Mouse (Mus musculus) embryonic facial prominence, embryonic 15.5 days (tissue): ENCODE data around the gene Dapk1. TPM values are rescaled to one million over a fixed set of nuclear protein-coding genes. Genes with fewer than 3 reads are reported as not detected.

Experiments used
- ATAC-seq: fragments of 200-750 bp; cut with Nextera tagmentation; 2 replicates; pipeline ENCODE4 v1.8.0; 2017; ENCODE audit warnings: low read depth, moderate TSS enrichment; ENCODE audit not compliant: insufficient number of reproducible peaks, low FRiP score, low TSS enrichment
- H3K27ac ChIP-seq: fragments of 300-500 bp; sonication (generic); replicated peaks from 2 replicates; pipeline ENCODE4 v1.5.1; 2015; ENCODE audit warnings: mild to moderate bottlenecking, inconsistent platforms
- H3K27me3 ChIP-seq: fragments of 300-500 bp; sonication (generic); 2 replicates; pipeline ENCODE4 v1.6.1; 2015; ENCODE audit warnings: inconsistent platforms
- H3K36me3 ChIP-seq: fragments of 300-500 bp; sonication (generic); 2 replicates; pipeline ENCODE4 v1.6.1; 2015; ENCODE audit warnings: mild to moderate bottlenecking, inconsistent platforms
- H3K4me1 ChIP-seq: fragments of 300-500 bp; sonication (generic); 2 replicates; pipeline ENCODE4 v1.6.1; 2015; ENCODE audit warnings: inconsistent platforms
- H3K4me2 ChIP-seq: fragments of 300-500 bp; sonication (generic); replicated peaks from 2 replicates; pipeline ENCODE4 v1.6.1; 2015; ENCODE audit warnings: mild to moderate bottlenecking, inconsistent platforms
- H3K4me3 ChIP-seq: fragments of 300-500 bp; sonication (generic); replicated peaks from 2 replicates; pipeline ENCODE4 v1.5.1; 2015; ENCODE audit warnings: mild to moderate bottlenecking, inconsistent platforms
- H3K9ac ChIP-seq: fragments of 300-500 bp; sonication (generic); 2 replicates; pipeline ENCODE4 v1.6.1; 2015; ENCODE audit warnings: inconsistent platforms
- H3K9me3 ChIP-seq: fragments of 300-500 bp; sonication (generic); replicated peaks from 2 replicates; pipeline ENCODE4 v1.6.1; 2016; ENCODE audit warnings: inconsistent platforms
- WGBS: fragments of 180-500 bp; shearing (Covaris S2); methylation state at CpG from one replicate; pipeline ENCODE4 v1.1.7; 2015; 5-methylcytosine and 5-hydroxymethylcytosine counted together
- polyA plus RNA-seq: library from polyadenylated mRNA; unstranded; fragments of >200 nt; fragmentation: Nextera tagmentation; extraction: Ambion mirVana; gene quantifications from 2 replicates; pipeline ENCODE4 v1.2.1, GENCODE M21; 2015

The Dapk1 gene
- polyA plus RNA-seq: 18.5 and 20.0 TPM in 2 replicates

DNA sequence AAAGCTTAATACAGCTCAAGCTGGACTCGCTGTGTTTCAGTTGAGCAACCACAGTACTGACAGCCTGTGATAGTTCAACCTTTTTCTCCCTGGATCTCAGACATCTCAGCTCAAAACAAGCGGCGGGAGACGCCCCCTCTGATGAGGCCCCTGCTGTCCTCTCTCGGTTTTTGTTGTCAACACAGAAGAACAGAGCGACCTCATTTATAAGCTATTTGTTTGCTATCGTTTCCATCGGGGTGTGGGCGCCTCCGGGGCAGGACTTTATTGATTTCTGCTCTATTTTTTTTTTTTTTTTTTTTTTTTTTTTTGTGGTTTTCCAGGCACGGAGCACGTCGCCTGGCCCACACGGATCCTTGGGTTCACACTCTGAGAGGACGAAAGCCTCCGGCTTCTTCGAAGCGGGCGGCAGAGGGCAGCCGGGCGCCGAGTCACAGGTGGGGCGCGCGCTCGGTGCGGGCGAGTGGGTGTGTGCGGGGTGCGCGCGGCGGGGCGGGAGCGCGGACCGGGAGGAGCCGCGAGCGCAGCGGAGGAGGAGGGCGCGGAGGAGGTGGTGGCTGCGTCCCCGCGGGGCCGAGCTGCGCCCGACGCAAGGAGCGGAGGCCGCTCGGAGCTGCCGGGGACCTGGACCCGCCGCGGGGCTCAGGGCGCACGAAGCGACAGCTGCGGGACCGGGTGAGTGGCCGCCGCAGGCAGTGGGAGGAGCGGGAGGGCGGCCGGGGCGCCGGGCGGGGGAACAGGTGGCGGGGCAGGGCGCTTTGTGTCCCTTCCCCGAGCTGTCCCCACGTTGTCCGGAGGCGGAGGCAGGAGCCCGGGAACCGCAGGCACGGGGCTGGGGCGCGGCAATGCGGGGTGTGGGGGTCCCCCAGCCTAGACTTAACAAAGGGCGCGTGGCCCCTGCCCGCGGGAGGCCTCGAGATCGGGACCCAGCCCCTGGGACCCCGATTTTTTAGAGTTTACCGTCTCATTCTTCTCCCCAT is at the start of gene Dapk1:
TSS of gene Dapk1 (plus strand) at position 512 of the 980 bp plus-strand sequence.
- Histone ChIP-seq H3K27me3 (no peaks in the 10 kb centered on the region), H3K36me3 (0 out of 2 replicates have a peak, but pooled peaks cover 4% of the 10 kb centered on the region), H3K27ac (peak within 1 kb of the TSS; percentile 75), H3K9me3 (no peaks in the 10 kb centered on the region), H3K4me2 (peak within 1 kb of the TSS; percentile 80), H3K4me1 (peaks cover 14% of the 10 kb centered on the region), H3K9ac (peak within 1 kb of the TSS; percentile 58), H3K4me3 (peak within 1 kb of the TSS; percentile 87)
- peak; percentile 90 for ATAC-seq
- under 1% methylated on average over 67 of the region's 90 CpGs for WGBS

DNA sequence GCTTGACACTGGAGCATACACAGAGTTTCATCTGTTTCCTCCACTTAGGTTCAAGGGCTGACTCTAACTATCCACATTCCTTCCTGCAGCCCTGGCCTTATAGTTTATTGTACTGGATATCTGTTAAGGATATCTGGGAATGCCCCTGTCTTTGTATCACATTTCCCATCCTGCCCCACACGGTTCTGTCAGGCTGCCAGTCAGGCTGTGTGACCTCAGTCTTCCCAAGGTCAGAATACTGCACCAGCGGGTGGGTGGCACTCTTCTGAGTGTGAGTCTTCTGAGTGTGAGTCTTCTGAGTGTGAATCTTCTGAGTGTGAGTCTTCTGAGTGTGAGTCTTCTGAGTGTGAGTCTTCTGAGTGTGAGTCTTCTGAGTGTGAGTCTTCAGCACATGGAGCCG is 48.4 kb upstream of the Dapk1 start:
- Histone ChIP-seq H3K36me3 (no peaks in the 10 kb centered on the region), H3K4me1 (no peaks in the 10 kb centered on the region), H3K9ac (no peak overlapping the region), H3K4me2 (no peak overlapping the region), H3K27ac (no peak overlapping the region), H3K4me3 (no peak overlapping the region), H3K9me3 (no peaks in the 10 kb centered on the region), H3K27me3 (no peaks in the 10 kb centered on the region)
- WGBS: 63% methylated on average over 3 of the region's 3 CpGs
- ATAC-seq: no peak

DNA sequence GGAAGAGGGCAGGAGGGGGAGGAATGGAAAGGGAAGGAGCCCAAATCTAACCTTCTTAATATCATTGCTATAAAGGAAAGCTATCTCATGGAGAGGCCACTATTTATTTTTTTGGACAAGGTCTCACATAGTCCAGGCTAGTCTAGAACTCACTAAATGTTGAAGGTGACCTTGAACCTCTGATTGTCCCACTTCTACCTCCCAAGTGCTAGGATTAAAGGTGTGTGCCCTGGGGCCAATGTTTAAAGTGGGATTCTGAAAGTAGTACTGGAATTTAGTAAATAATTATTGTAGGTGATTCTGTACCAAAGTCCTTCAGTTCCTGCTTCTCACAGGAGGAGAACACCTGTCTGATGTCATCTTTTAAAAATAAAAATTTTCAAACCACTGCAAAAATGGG is 45.3 kb upstream of the Dapk1 start:
- H3K27ac ChIP-seq: no peak overlapping the region
- no peaks in the 10 kb centered on the region for H3K36me3 ChIP-seq
- no peak overlapping the region for H3K9ac ChIP-seq
- H3K9me3 ChIP-seq: no peaks in the 10 kb centered on the region
- no peak overlapping the region for H3K4me2 ChIP-seq
- no peak overlapping the region for H3K4me3 ChIP-seq
- no peaks in the 10 kb centered on the region for H3K27me3 ChIP-seq
- ATAC-seq: no peak
- H3K4me1 ChIP-seq: no peaks in the 10 kb centered on the region

GRCm38 (mm10) chr13:60556911-60557310 is 44.8 kb upstream of the Dapk1 start:
- no peak overlapping the region for H3K4me3 ChIP-seq
- H3K36me3 ChIP-seq: no peaks in the 10 kb centered on the region
- no peaks in the 10 kb centered on the region for H3K27me3 ChIP-seq
- H3K9ac ChIP-seq: no peak overlapping the region
- H3K4me1 ChIP-seq: no peaks in the 10 kb centered on the region
- H3K27ac ChIP-seq: no peak overlapping the region
- ATAC-seq: no peak
- no peaks in the 10 kb centered on the region for H3K9me3 ChIP-seq
- H3K4me2 ChIP-seq: no peak overlapping the region

GRCm38 (mm10) chr13:60564303-60564702 is 37.4 kb upstream of the Dapk1 start:
- no peaks in the 10 kb centered on the region for H3K4me1 ChIP-seq
- no peaks in the 10 kb centered on the region for H3K36me3 ChIP-seq
- no peak for ATAC-seq
- no peak overlapping the region for H3K4me2 ChIP-seq
- no peaks in the 10 kb centered on the region for H3K27me3 ChIP-seq
- H3K9me3 ChIP-seq: no peaks in the 10 kb centered on the region; the same call in 1 of the 2 replicates
- H3K27ac ChIP-seq: no peak overlapping the region
- WGBS: 50% methylated on average over 6 of the region's 6 CpGs
- H3K4me3 ChIP-seq: no peak overlapping the region
- H3K9ac ChIP-seq: no peak overlapping the region

DNA sequence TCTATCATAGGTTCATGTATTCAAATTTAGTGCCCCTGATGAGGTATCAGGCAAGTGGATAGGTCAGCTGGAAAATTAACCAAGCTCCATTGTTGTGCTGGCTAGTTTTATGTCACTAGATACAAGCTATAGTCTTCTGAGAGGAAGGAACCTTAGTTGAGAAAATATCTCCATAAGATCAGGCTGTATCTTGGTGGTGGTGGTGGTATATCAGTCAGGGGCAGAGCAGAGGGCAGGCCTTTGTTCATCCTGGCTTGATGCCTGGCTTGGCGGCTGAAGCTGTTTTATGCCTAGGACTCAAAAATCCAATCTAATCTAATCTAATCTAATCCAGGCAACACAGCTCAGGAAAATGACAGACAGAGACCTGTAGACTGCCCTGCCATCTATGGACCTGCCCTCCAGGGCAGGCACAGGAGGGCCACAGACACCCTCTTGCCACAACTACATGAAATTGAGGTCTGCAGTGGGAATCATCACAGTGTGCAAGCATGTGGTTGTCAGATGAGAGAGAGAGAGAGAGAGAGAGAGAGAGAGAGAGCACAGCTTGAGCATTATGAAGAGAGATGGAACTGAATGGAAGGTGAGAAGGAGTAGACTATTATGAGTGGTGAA is 32.7 kb upstream of the Dapk1 start:
- peaks cover 1% of the 10 kb centered on the region; the same call in 1 of the 2 replicates for H3K4me1 ChIP-seq
- 95% methylated on average over 1 of the region's 1 CpGs for WGBS
- no peak overlapping the region for H3K27ac ChIP-seq
- no peaks in the 10 kb centered on the region for H3K27me3 ChIP-seq
- no peaks in the 10 kb centered on the region for H3K36me3 ChIP-seq
- H3K9me3 ChIP-seq: no peaks in the 10 kb centered on the region; the same call in 1 of the 2 replicates
- no peak for ATAC-seq
- H3K4me2 ChIP-seq: no peak overlapping the region
- H3K4me3 ChIP-seq: no peak overlapping the region
- no peak overlapping the region for H3K9ac ChIP-seq

DNA sequence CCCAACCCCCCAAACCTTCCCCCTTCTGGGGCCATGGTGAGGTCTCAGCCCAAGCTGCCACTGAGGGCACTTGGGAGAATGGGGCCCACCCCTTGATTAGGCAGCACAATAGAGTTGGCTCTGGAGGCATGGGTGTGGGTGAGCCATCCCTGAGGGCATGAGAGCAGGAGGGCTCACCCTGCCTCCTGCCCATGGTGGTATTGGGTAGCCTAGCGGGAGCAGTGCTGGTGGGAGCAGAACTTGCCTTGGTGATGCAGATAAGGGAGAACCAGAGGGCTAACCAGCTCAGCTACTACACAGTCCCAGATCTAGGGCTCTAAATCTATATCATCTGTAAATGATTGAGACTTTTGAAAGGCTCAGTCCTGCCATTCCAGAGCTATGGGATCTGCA is 32.2 kb upstream of the Dapk1 start:
- Histone ChIP-seq H3K27ac (no peak overlapping the region), H3K9me3 (no peaks in the 10 kb centered on the region; the same call in 1 of the 2 replicates), H3K9ac (no peak overlapping the region), H3K27me3 (no peaks in the 10 kb centered on the region), H3K4me3 (no peak overlapping the region), H3K4me1 (peaks cover 4% of the 10 kb centered on the region; the same call in 1 of the 2 replicates), H3K4me2 (no peak overlapping the region), H3K36me3 (no peaks in the 10 kb centered on the region)
- WGBS: 89% methylated on average over 1 of the region's 1 CpGs
- no peak for ATAC-seq

DNA sequence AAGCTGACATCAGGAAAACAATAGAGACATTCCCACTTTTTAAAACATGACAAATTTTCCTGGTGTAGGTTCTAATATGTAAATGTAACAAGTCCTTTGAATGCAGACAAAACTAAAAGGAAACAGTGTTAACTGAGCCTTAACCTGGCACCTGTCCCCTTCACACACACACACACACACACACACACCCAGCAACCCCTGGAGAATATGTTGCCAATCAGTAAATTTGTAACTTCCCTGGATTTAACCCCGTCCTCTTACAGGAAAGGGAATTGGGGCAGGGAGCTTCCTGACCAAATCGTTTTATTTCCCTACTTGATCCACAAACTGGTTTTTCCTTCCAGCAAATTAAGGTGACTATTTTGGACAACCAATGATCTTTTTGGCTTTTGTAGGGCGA is 28.2 kb upstream of the Dapk1 start:
- Histone ChIP-seq H3K27me3 (no peaks in the 10 kb centered on the region), H3K4me1 (peaks cover 4% of the 10 kb centered on the region; the same call in 1 of the 2 replicates), H3K27ac (no peak overlapping the region), H3K36me3 (no peaks in the 10 kb centered on the region), H3K4me3 (no peak overlapping the region), H3K9ac (no peak overlapping the region), H3K4me2 (no peak overlapping the region), H3K9me3 (no peaks in the 10 kb centered on the region)
- ATAC-seq: no peak
- 36% methylated on average over 3 of the region's 3 CpGs for WGBS

GRCm38 (mm10) chr13:60573971-60574370 is 27.8 kb upstream of the Dapk1 start:
- H3K9me3 ChIP-seq: no peaks in the 10 kb centered on the region
- H3K4me2 ChIP-seq: no peak overlapping the region
- WGBS: 34% methylated on average over 8 of the region's 8 CpGs
- peaks cover 4% of the 10 kb centered on the region; the same call in 1 of the 2 replicates for H3K4me1 ChIP-seq
- H3K27me3 ChIP-seq: no peaks in the 10 kb centered on the region
- no peak overlapping the region for H3K4me3 ChIP-seq
- ATAC-seq: no peak
- H3K27ac ChIP-seq: 0 out of 2 replicates have a peak overlapping the region, but pooled peaks have one; percentile 31
- H3K36me3 ChIP-seq: no peaks in the 10 kb centered on the region
- no peak overlapping the region for H3K9ac ChIP-seq

- no peak for ATAC-seq
- Histone ChIP-seq H3K4me2 (no peak overlapping the region), H3K27ac (no peak overlapping the region), H3K36me3 (no peaks in the 10 kb centered on the region), H3K4me1 (peaks cover 4% of the 10 kb centered on the region; the same call in 1 of the 2 replicates), H3K27me3 (no peaks in the 10 kb centered on the region), H3K9ac (no peak overlapping the region), H3K4me3 (no peak overlapping the region), H3K9me3 (no peaks in the 10 kb centered on the region)
- WGBS: 75% methylated on average over 3 of the region's 3 CpGs
Observed at GRCm38 (mm10) chr13:60578541-60578940, 23.2 kb upstream of the Dapk1 start.

DNA sequence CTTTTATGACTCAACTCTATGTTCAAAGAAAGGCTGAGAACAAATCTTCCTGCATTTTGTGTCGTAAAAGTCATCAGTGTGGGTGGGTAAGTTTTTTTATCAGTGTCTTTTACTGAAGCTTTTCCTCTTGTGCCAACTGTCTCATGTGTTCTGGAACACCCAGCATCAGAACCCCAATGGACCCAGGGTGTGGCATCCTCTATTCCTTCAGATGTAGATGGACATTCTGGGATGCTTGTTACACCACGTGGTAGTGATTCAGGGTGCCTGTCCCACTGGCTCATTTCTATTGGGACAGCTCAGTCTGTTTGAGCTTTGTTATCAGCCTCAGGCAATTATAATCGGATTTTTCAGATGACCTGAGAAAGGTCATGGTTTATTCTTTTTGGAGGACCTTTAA is 6.9 kb upstream of the Dapk1 start:
- Histone ChIP-seq H3K9ac (no peak overlapping the region), H3K4me3 (no peak overlapping the region), H3K9me3 (no peaks in the 10 kb centered on the region), H3K36me3 (no peaks in the 10 kb centered on the region), H3K27me3 (no peaks in the 10 kb centered on the region), H3K4me2 (no peak overlapping the region), H3K27ac (no peak overlapping the region), H3K4me1 (no peaks in the 10 kb centered on the region)
- no peak for ATAC-seq
- 69% methylated on average over 3 of the region's 3 CpGs for WGBS
